Mouse (Mus musculus) adipocyte (in vitro differentiated cells): ENCODE measurements around the gene Rtn2.

Source experiments
- DNase-seq: peaks from one replicate; pipeline ENCODE4 v3.0.0-alpha.2; 2016; ENCODE audit warnings: low spot score

The Rtn2 gene

DNA sequence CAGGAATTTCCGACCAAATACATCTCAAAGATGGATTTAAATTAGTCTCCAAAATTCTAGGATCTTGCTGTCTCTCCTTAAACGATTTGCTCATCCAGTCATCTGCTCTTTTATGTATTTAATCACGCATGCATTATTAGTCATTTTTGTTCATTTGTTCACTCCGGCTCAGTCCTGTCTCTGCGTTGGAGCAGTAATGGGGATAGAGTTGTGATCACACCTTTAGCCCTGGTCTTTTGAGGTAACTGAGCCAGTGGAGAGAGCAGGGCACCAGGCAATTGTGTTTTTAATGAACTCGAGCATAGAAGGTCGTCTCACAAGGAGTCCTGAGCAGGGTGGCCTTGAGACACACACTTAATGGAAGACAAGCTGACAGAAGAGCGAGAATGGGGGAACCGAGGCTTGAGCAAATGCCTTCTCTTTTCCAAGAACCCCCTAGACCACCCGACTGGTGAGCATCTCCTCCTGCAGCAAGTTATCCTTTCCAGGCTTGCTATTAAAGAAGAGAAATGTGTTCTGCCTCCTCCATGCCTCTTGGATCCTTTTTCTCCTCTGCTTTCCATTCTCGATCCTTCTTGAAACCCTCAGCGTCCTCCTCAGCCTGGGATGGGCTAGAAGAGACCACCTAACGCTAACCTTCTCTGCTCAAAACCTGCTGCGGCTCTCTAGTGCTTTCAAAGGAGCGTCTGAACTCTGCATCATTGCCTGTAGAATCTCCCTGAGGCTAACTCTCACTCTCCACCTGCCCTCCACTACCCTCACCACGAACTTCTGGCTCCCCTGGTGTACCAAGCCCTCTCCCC, 19.2 kb downstream of the Rtn2 start:
- DNase-seq, result no peak

GRCm38 (mm10) chr7:19302264-19303045, 20.0 kb downstream of the Rtn2 start:
- no peak for DNase-seq

DNA sequence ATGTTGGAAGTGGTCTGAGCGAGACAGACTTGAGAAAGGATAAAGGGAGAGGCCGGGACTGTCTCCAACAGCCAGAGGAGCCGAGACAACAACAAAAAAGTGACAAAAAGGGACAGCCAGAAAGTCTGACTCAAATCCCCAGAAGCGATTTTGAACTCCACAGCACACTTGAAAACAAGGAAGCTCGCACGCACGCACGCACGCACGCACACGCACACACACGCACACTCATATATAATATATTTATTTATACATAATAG, 20.6 kb downstream of the Rtn2 start:
- no peak for DNase-seq

- DNase-seq, result no peak
Measured at GRCm38 (mm10) chr7:19303770-19304169, 21.3 kb downstream of the Rtn2 start.

DNA sequence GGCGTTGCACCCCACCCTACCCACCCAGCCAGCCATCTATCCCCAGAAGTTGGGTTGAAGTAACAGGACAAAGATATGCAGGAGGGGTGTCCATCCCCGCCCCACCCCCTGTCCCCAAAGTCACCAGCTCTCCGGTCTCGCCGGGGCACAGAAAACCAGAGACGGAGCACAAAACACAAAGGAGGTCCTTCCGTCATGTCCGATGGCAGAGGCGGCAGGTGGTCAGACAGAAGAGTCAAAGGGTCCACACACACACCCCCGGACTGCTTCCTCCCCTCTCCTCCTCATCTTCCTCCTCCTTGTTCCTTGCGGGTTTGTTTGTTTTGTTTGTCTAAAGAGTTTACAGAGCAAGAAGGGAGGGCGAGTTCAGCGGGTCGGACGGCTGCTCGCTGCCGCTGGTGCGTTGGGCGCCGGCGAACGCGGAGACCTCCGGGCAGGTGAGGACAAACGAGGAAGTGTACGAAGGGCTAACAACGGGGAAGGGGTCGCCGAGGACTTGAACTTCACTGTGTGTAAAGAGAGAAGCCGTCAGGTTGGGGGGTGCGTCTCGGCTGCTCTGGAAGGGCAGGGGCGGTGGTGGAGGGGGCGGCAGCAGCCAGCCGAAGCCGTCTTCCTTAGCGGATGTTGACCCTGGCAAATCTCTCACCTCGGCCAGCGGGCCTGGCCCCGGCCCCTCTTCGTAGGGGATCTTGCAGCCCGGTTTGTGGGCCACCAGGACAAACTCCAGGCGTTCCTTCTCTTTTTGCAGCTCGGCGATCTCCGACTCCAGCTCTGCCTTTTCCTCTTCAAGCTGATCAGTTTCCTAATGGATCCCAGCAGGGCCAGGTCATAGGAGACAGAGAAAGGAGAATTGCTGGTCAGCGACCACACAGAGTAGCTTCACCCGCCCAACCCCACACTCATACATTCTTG, 22.3 kb downstream of the Rtn2 start:
- DNase-seq, result no peak

GRCm38 (mm10) chr7:19305413-19305735, 22.9 kb downstream of the Rtn2 start:
- DNase-seq, result no peak

DNA sequence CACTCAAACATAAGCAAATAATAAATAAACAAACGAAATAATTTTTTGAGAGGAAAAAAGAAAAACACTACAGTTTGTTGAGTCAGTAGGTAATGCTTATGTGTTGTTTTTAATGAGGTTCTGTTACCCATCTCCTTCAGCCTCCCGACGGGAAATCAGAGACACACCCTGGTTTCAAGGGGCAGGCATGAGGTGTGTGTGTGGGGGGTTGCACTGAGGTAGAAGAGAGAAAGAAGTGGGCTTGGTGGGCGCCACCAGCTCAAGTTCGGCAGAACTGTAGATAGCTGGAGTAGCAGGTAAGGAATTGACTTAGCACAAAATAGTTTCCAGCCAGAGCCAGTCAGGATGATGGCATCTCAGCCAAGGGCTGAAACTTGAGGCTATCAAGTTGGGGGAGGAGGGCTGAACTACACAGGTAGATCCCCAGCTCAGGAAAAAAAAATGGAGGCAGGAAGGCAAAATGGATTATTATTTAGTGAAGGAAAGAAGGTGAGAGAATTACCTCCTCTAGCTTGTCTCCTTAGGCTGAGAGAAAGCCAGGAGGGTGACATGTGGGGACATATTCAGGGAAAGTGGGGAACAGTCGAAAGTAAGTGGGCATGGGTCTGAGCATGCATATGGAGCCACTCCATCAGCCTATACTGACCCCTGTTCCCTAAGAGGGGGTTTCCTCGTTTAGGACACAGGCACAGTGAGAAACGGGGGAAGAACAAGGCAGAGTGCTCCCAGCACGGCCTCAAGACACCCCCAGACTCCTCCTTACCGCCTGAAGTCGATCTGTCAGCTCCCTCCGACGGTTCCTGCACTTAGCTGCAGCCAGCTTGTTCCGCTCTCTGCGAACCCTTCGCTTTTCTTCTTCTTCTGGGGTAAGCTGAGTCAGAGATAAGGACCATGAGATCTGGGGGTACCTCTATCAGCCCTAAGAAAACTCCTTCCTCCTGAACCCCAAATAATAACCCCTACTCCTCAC, 23.7 kb downstream of the Rtn2 start:
- DNase-seq, result no peak

GRCm38 (mm10) chr7:19306819-19307738, 24.7 kb downstream of the Rtn2 start:
- no peak for DNase-seq

DNA sequence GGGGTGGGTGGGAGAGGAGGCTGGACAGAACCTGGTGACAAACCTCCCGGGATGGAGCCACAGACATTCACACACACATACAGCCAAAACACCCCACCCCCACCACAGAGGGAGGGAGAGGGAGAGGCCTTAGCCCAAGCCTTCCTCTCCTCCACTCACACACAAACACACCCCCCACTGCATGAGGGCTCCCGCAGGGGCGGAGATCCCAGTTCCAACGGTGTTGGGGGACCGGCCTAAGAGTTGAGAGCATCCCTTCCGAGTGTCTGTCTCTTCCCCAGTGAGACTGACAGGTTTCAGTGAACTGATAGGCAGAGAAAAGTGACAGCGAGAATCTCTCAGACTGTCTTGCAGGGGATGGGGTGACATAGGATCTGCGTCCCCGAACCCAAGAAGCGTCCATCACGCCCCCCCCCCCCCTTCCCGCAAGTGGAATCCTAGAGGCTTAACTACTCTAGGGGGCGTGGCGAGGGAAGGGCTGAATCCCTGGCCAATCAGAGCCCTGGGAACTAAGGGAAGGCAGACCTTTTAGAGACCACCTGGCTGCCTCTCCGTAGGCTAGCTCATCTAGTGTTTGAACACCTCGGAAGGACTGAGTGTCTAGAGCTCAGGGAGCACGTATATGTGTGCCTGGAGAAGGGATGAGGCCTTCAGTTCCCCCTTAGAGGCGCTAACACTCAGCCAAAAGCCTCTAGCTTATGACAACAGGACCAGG, 25.5 kb downstream of the Rtn2 start:
- DNase-seq, result peak; percentile 72

DNA sequence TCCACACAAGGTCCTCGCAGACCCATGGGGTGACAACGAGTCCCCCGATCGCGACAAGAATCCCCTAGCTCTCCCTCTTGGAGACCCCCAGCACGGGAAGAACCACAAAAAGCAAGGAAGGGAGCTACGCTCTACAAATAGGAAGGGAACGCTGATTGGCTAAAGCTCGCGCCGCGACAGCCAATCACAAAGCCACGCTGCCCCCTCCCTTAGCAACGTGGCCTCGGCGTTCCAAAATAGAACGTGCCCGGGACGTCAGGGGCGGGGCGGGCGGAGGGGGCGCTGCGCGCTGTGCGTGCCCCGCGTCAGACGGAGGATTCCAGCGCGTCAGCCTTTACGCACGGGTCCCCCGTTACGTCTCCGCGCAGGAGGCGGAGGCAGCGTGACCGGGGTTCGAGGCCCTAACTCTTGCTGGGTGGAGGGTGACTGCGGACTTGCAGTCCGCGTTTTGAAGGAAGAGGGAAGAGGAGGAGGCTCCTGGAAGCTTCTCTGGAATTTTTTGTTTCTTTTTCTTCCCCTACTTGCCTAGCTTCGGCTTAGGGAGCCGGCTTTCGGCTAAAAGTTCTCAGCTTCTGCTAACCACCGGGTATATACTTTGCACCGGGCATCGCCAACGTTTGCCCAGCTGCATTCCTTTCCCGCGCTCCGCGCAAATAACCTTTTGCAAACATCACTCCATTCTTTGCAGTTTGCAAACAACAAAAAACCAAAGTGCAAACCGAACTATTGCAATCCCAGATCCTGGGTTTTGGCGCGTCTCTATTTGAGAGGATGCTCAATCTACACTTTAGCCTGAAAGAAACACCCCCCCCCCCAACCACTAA, 26.2 kb downstream of the Rtn2 start:
- peak; percentile 88 for DNase-seq

GRCm38 (mm10) chr7:19309278-19309883, 27.0 kb downstream of the Rtn2 start:
- no peak for DNase-seq

GRCm38 (mm10) chr7:19309884-19310641, 27.6 kb downstream of the Rtn2 start, which contains the start of gene Fosb:
Fosb (minus strand) TSS chr7:19310051.
- DNase-seq, result peak; percentile 93

- no peak for DNase-seq
Measured at GRCm38 (mm10) chr7:19311991-19312390, 29.6 kb downstream of the Rtn2 start.

GRCm38 (mm10) chr7:19314033-19314432, 31.6 kb downstream of the Rtn2 start:
- DNase-seq, result no peak

GRCm38 (mm10) chr7:19316451-19317161, 34.2 kb downstream of the Rtn2 start:
- DNase-seq, result no peak

DNA sequence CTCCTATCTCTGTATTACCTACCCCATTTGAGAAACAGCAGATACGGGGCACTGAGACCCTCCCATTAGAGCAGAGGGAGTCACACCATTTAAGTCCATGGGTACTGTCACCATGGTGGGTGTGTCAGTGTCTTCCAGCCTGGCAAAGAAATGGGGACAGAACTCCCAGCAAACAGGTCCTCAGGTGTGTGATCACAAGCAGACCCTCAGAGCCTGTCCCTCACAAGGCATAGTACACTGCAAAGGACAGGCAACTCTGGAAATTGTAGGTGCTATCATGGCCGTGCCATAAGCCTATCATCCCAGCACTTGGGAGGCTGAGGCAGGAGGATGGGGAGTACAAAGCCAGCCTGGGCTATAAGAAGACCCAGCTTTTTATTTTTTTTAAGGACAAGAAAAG, 35.8 kb downstream of the Rtn2 start:
- no peak for DNase-seq

DNA sequence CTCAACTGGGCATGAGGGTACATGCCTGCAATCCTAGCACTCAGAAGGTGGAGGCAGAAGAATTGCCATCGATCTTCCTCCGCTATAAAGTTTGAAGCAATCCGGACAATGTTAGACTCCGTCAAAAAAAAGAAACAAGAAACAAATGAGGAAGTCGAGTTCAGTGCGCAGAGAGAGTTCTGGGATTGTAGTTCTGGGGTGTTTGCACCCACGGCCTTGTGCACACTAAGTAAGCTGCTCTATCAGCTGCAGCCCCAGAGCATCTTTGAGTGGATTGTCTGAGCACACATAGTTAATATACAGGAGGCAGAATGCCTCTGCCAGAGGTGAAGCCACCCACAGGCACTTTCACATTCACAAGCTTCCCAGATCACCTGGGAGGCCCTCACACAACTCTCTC, 36.3 kb downstream of the Rtn2 start:
- DNase-seq, result no peak
